Comparison of ENCODE assay signal across 8 mouse cellular contexts in genomic region chr11:87595327-87595841, GRCm38 (mm10). TPM values are rescaled to one million over a fixed set of nuclear protein-coding genes. Genes with fewer than 3 reads are reported as not detected.
A peak's percentile ranks its signal among the peaks of the same experiment; 100 is the strongest.
DNase-seq lines count a peak whose midpoint lies in the region; ATAC-seq and TF ChIP-seq lines count a peak whose summit lies in the region.

No protein-coding gene starts in this region.

- TF ChIP-seq POLR2A in cerebellum, adult 2 months (IDR thresholded peaks at IDR 0.05; ENCODE audit: borderline replicate concordance, insufficient read depth, low read length) = peak; percentile 60; the same call in 1 of the 2 replicates

- no peak for TF ChIP-seq CTCF in cerebellum, adult 2 months (IDR thresholded peaks at IDR 0.05; ENCODE audit: borderline replicate concordance, insufficient read depth, low read depth, low read length)
- TF ChIP-seq CTCF in forebrain, postnatal 0 days (IDR thresholded peaks at IDR 0.05; ENCODE audit: low read depth) = no peak

- DNase-seq in NIH3T3 (ENCODE audit: low read depth) = peak; percentile 93
- DNase-seq in cerebellum, adult 2 months = peak; percentile 89 to 93
- DNase-seq in forebrain, postnatal 0 days = peak; percentile 89
- DNase-seq in layer of hippocampus, postnatal 36 days = peak; percentile 84 to 87
- DNase-seq in lung, postnatal 25 days (ENCODE audit: low spot score) = peak; percentile 91
- DNase-seq in retina, postnatal 7 days (ENCODE audit: low read depth, low spot score) = peak; percentile 76
- peak; percentile 75 to 89 for DNase-seq in urinary bladder, adult 18-20 months (ENCODE audit: low spot score in 2 of 2)

- 2% methylated on average over 36 of the region's 37 CpGs for whole genome bisulfite sequencing in cerebellum, adult 2 months
- WGBS in forebrain, postnatal 0 days = 5% methylated on average over 31 of the region's 37 CpGs

- H3K4me1 ChIP-seq in cerebellum, adult 2 months (ENCODE audit: control insufficient read depth, insufficient read depth, low read length) = peaks cover 21% of the 10 kb centered on the region
- peaks cover 13% of the 10 kb centered on the region; the same call in 1 of the 2 replicates for H3K4me1 ChIP-seq in forebrain, postnatal 0 days (ENCODE audit: insufficient read depth)

- peak overlapping the region; percentile 88 for H3K9ac ChIP-seq in forebrain, postnatal 0 days

- peak overlapping the region; percentile 70 for H3K27ac ChIP-seq in cerebellum, adult 2 months (ENCODE audit: insufficient read depth, low read length)
- peak overlapping the region; percentile 92 for H3K27ac ChIP-seq in forebrain, postnatal 0 days (ENCODE audit: low read depth, low read length)

- no peaks in the 10 kb centered on the region for H3K27me3 ChIP-seq in cerebellum, adult 2 months (ENCODE audit: control insufficient read depth, insufficient read depth, low read length)
- H3K27me3 ChIP-seq in forebrain, postnatal 0 days (ENCODE audit: insufficient read depth, low read length) = no peaks in the 10 kb centered on the region

- H3K4me3 ChIP-seq in cerebellum, adult 2 months (replicated peaks; ENCODE audit: insufficient read depth, low read depth, low read length) = peak overlapping the region; percentile 92
- peak overlapping the region; percentile 68 for H3K4me3 ChIP-seq in forebrain, postnatal 0 days (ENCODE audit: low read depth, low read length)

- H3K9me3 ChIP-seq in forebrain, postnatal 0 days (ENCODE audit: low read length) = no peaks in the 10 kb centered on the region

- peak; percentile 40; the same call in 1 of the 2 replicates for ATAC-seq in forebrain, postnatal 0 days
- ATAC-seq in hematopoietic stem cell, adult 5-6 weeks (replicated peaks in 1 of 2; ENCODE audit: insufficient read depth in 1 of 2, low FRiP score in 2 of 2, low TSS enrichment in 1 of 2, low read depth in 1 of 2, poor library complexity in 2 of 2, severe bottlenecking in 2 of 2) = peak; percentile 14 to 37

- peak overlapping the region; percentile 83 for H3K4me2 ChIP-seq in forebrain, postnatal 0 days (ENCODE audit: low read depth)

- peaks cover 30% of the 10 kb centered on the region for H3K36me3 ChIP-seq in forebrain, postnatal 0 days (ENCODE audit: insufficient read depth)

RNA-seq across cellular contexts. Expression of gene Mtmr4, which starts 3.4 kb away (rescaled TPM):
- polyA plus RNA-seq in cerebellum, adult 2 months (2012; rRNA removed) = 66.9 and 67.8 TPM in 2 replicates
- total RNA-seq in forebrain, postnatal 0 days (2014; rRNA removed) = 85.6 and 86.3 TPM in 2 replicates
- 28.7 and 32.7 TPM in 2 replicates for polyA plus RNA-seq in forebrain, postnatal 0 days (2015; fragmentation: Nextera tagmentation; extraction: Ambion mirVana)
- total RNA-seq in hematopoietic stem cell, adult 5-6 weeks (2017) = 19.4 and 21.1 TPM in 2 replicates
- total RNA-seq in layer of hippocampus, postnatal 36 days (2021) = 100 to 1,000 TPM in 1 of 2 experiments, 10 to 100 TPM in 1; 91.8 to 109 TPM

RNA-seq across cellular contexts. Expression of gene Hsf5, which starts 21.6 kb away (rescaled TPM):
- 0.36 and 0.43 TPM in 2 replicates for polyA plus RNA-seq in cerebellum, adult 2 months (2012; rRNA removed)
- 0.23 and 0.48 TPM in 2 replicates for total RNA-seq in forebrain, postnatal 0 days (2014; rRNA removed)
- polyA plus RNA-seq in forebrain, postnatal 0 days (2015; fragmentation: Nextera tagmentation; extraction: Ambion mirVana) = 0.08 and 0.16 TPM in 2 replicates
- not detected in 2 replicates for total RNA-seq in hematopoietic stem cell, adult 5-6 weeks (2017)
- under 1 TPM; 0.22 to 0.78 TPM for total RNA-seq in layer of hippocampus, postnatal 36 days (2021)

RNA-seq across cellular contexts. Expression of gene Sept4, which starts 26.7 kb away (rescaled TPM):
- 962 and 1,033 TPM in 2 replicates for polyA plus RNA-seq in cerebellum, adult 2 months (2012; rRNA removed)
- total RNA-seq in forebrain, postnatal 0 days (2014; rRNA removed) = 19.9 and 22.5 TPM in 2 replicates
- polyA plus RNA-seq in forebrain, postnatal 0 days (2015; fragmentation: Nextera tagmentation; extraction: Ambion mirVana) = 33.5 and 34.2 TPM in 2 replicates
- 7.6 and 12.0 TPM in 2 replicates for total RNA-seq in hematopoietic stem cell, adult 5-6 weeks (2017)
- 100 to 1,000 TPM; 158 to 178 TPM for total RNA-seq in layer of hippocampus, postnatal 36 days (2021)

RNA-seq across cellular contexts. Expression of gene Gm11492, which starts 28.9 kb away (rescaled TPM):
- not detected in 2 replicates for polyA plus RNA-seq in cerebellum, adult 2 months (2012; rRNA removed)
- not detected in 2 replicates for total RNA-seq in forebrain, postnatal 0 days (2014; rRNA removed)
- not detected in 2 replicates for polyA plus RNA-seq in forebrain, postnatal 0 days (2015; fragmentation: Nextera tagmentation; extraction: Ambion mirVana)
- not detected in 2 replicates for total RNA-seq in hematopoietic stem cell, adult 5-6 weeks (2017)
- total RNA-seq in layer of hippocampus, postnatal 36 days (2021) = not detected

Comparison
In these comparisons a context has a peak if more than half of its experiments do, and no peak if none do; other contexts are left out.
1. Peak in every context shown above with its lines: DNase-seq, ATAC-seq, H3K4me3 ChIP-seq and H3K27ac ChIP-seq.